Mouse (Mus musculus) liver, embryonic 11.5 days (tissue): Measurements from ENCODE around the gene Taz. TPM values are rescaled to one million over a fixed set of nuclear protein-coding genes. Genes with fewer than 3 reads are reported as not detected.
A peak's percentile ranks its signal among the peaks of the same experiment; 100 is the strongest.

Experiments used
- ATAC-seq: fragments of 200-750 bp; cut with Nextera tagmentation; replicated peaks from 2 replicates; pipeline ENCODE4 v1.8.0; 2017; ENCODE audit warnings: moderate number of reproducible peaks, mild to moderate bottlenecking, moderate TSS enrichment, moderate library complexity; ENCODE audit not compliant: low FRiP score
- DNase-seq: peaks from one replicate; pipeline ENCODE4 v3.0.0-alpha.2; 2017; ENCODE audit warnings: low spot score
- H3K27ac ChIP-seq: fragments of 300-500 bp; sonication (generic); 2 replicates; pipeline ENCODE4 v1.5.1; 2014; ENCODE audit warnings: mild to moderate bottlenecking, low read depth, low read length, control low read depth
- H3K27me3 ChIP-seq: fragments of 300-500 bp; sonication (generic); replicated peaks from 2 replicates; pipeline ENCODE4 v1.6.1; 2014; ENCODE audit warnings: low read length, mixed read lengths; ENCODE audit not compliant: control insufficient read depth, insufficient read depth
- H3K36me3 ChIP-seq: fragments of 300-500 bp; sonication (generic); 2 replicates; pipeline ENCODE4 v1.6.1; 2014; ENCODE audit warnings: mild to moderate bottlenecking, low read length, moderate library complexity, mixed read lengths; ENCODE audit not compliant: control insufficient read depth, insufficient read depth
- H3K4me1 ChIP-seq: fragments of 300-500 bp; sonication (generic); replicated peaks from 2 replicates; pipeline ENCODE4 v1.6.1; 2014; ENCODE audit warnings: low read length, mixed read lengths; ENCODE audit not compliant: control insufficient read depth, insufficient read depth
- H3K4me2 ChIP-seq: fragments of 300-500 bp; sonication (generic); 2 replicates; pipeline ENCODE4 v1.6.1; 2014; ENCODE audit warnings: mild to moderate bottlenecking, control low read depth, moderate library complexity
- H3K4me3 ChIP-seq: fragments of 300-500 bp; sonication (generic); 2 replicates; pipeline ENCODE4 v1.5.1; 2014; ENCODE audit warnings: low read depth, low read length, control low read depth
- H3K9ac ChIP-seq: fragments of 300-500 bp; sonication (generic); 2 replicates; pipeline ENCODE4 v1.6.1; 2014; ENCODE audit warnings: low read depth, low read length, control low read depth
- H3K9me3 ChIP-seq: fragments of 300-500 bp; sonication (generic); 2 replicates; pipeline ENCODE4 v1.6.1; 2016; ENCODE audit warnings: low read length, inconsistent platforms, mixed read lengths; ENCODE audit not compliant: control insufficient read depth
- WGBS: fragments of 180-500 bp; shearing (Covaris S2); extraction: QIAGEN DNeasy Blood & Tissue Kit; methylation state at CpG from one replicate; pipeline ENCODE4 v1.1.7; 2014; 5-methylcytosine and 5-hydroxymethylcytosine counted together
- microRNA-seq: library from miRNA; unstranded; fragments of <30 nt; microRNA quantifications from one replicate; pipeline ENCODE4, GENCODE M21; 2017; ENCODE audit warnings: borderline number of aligned reads
- polyA plus RNA-seq: library from polyadenylated mRNA; unstranded; fragments of >200 nt; fragmentation: Nextera tagmentation; extraction: Ambion mirVana; gene quantifications from 2 replicates; pipeline ENCODE4 v1.2.1, GENCODE M21; 2014

The Taz gene
- polyA plus RNA-seq, 1 experiment from 2014 or later = 48.5 TPM

DNA sequence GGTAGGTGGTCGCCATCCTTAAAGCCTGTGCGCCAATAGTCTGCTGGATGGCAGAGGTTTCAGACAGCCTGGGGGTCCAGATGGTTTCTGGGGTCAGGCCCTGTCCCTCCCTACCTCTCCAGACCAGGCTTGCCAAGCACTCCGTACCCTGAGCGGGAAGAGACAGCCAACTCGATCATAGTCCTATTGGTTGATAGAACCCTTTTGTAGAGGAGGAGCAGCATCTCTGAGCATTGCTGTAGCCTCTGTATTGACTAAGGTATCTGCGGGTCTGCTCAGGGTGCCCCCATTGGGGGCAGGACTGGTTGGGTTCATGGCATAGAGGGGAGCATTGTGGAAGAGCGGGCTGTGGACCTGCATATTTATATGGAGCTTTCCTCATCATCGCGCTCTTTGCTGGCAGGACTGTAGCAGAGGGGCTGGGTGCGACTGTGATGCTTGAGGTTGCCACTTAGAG is 47.5 kb downstream of the Taz start:
- ATAC-seq (0 out of 2 replicates have a peak, but pooled peaks have one; percentile 24), DNase-seq (no peak)
- Histone ChIP-seq H3K4me2 (peak overlapping the region; percentile 70), H3K4me3 (peak overlapping the region; percentile 52), H3K9ac (peak overlapping the region; percentile 64; the same call in 1 of the 2 replicates), H3K27ac (no peak overlapping the region), H3K27me3 (no peaks in the 10 kb centered on the region), H3K9me3 (no peaks in the 10 kb centered on the region), H3K4me1 (peaks cover 3% of the 10 kb centered on the region), H3K36me3 (no peaks in the 10 kb centered on the region)
- 15% methylated on average over 10 of the region's 10 CpGs for WGBS

DNA sequence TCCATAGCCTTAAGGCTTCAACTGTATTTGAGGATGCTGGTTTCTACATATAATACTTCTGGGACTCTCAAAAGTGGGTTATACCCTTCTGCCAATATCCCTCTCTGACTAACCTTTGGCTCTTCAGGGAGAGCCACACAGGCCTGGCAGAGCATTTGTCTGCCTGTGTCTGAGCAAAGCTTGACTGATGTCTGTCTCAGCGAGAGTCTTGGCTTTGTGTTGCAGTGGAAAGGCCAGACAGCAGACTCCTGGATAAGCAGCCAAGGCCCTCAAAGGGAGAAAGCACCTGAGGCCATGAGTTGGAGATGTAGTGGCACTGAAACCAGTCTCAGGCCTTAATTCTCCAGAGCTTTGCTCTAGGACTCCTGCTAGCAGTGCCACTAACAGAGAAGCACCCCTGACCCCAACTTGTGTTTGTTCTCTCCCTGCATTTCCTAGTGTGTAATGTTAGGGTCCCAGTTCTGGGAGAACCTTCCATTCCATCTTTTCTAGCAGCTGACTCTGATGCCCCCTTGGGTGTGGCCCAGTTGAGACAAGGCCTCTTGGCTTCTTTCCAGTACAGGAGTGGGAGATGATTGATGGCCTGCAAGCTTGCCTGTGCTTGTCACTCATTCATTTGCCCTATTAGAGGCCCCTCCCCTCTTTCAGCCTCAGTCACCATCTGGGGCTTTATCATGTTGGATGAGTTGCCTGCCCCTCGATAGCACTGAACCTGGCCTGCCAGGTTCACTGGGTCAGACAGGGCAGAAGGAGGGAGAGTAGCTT is 48.6 kb downstream of the Taz start:
- ATAC-seq = no peak
- no peak overlapping the region for H3K4me3 ChIP-seq
- DNase-seq = no peak
- H3K4me2 ChIP-seq = peak overlapping the region; percentile 70
- H3K9ac ChIP-seq = no peak overlapping the region
- no peaks in the 10 kb centered on the region for H3K9me3 ChIP-seq
- no peak overlapping the region for H3K27ac ChIP-seq
- 49% methylated on average over 2 of the region's 2 CpGs for WGBS
- no peaks in the 10 kb centered on the region for H3K27me3 ChIP-seq
- H3K4me1 ChIP-seq = peaks cover 3% of the 10 kb centered on the region
- no peaks in the 10 kb centered on the region for H3K36me3 ChIP-seq

Small RNAs within 50 kb of the gene (microRNA-seq; reads per million reads assigned to microRNA genes)
- gene Mir7091 = 3.2 reads per million
- gene Mir7092 = 1.4 reads per million

Other genes starting within 250 kb of the Taz start
- not detected in 2 replicates for gene Opn1mw, start 154.4 kb upstream of the Taz start, polyA plus RNA-seq
- 10.5 and 11.8 TPM in 2 replicates for gene Mecp2, start 146.5 kb upstream of the Taz start, polyA plus RNA-seq
- not detected in 2 replicates for gene Tex28, start 114.1 kb upstream of the Taz start, polyA plus RNA-seq
- not detected in 2 replicates for gene Tktl1, start 104.7 kb upstream of the Taz start, polyA plus RNA-seq
- gene Flna, start 32.1 kb upstream of the Taz start, polyA plus RNA-seq = 172 and 175 TPM in 2 replicates
- gene Emd, start 27.2 kb upstream of the Taz start, polyA plus RNA-seq = 20.7 and 23.2 TPM in 2 replicates
- gene Rpl10, start 11.1 kb upstream of the Taz start, polyA plus RNA-seq = 887 and 939 TPM in 2 replicates
- 12.1 and 15.3 TPM in 2 replicates for gene Dnase1l1, start 425 bp downstream of the Taz start, polyA plus RNA-seq
- gene Atp6ap1, start 15.2 kb downstream of the Taz start, polyA plus RNA-seq = 90.5 and 103 TPM in 2 replicates
- gene Gdi1, start 23.1 kb downstream of the Taz start, polyA plus RNA-seq = 112 and 122 TPM in 2 replicates
- 55.0 and 55.1 TPM in 2 replicates for gene Fam50a, start 31.1 kb downstream of the Taz start, polyA plus RNA-seq
- 3.6 and 5.8 TPM in 2 replicates for gene Plxna3, start 47.2 kb downstream of the Taz start, polyA plus RNA-seq
- gene Lage3, start 71.7 kb downstream of the Taz start, polyA plus RNA-seq = 94.4 and 102 TPM in 2 replicates
- 72.0 and 75.4 TPM in 2 replicates for gene Ubl4a, start 91.3 kb downstream of the Taz start, polyA plus RNA-seq
- 11.9 and 13.0 TPM in 2 replicates for gene Slc10a3, start 91.4 kb downstream of the Taz start, polyA plus RNA-seq
- 16.8 and 18.5 TPM in 2 replicates for gene Fam3a, start 111.4 kb downstream of the Taz start, polyA plus RNA-seq
- 19.2 and 23.0 TPM in 2 replicates for gene Ikbkg, start 111.4 kb downstream of the Taz start, polyA plus RNA-seq
- 65.0 and 76.6 TPM in 2 replicates for gene G6pdx, start 147.3 kb downstream of the Taz start, polyA plus RNA-seq
- not detected in 2 replicates for gene Gm6880, start 199.5 kb downstream of the Taz start, polyA plus RNA-seq